Mouse (Mus musculus): ENCODE measurements around the gene Gm10985.

Gene Gm10985

DNA sequence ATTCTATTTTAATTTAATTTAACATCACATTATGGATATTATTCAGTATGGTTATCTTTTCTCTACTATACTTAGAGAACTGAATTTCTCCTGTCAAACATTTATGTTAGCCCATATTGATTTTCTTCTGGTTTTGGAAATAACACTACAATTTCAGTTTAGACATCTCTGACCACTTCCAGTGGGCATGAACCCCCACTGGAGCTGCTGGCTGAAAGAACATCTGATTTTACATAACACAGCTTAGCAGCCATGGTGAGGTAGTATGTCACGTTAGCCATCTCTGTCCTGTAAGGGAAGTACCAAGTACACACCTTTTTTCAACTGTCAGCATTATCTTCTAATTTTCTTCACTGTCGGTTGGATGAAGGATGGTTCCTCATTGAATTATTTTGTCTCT lies at the start of gene Gm10985:
Gene Gm10985, plus strand, starts transcription at position 301 of the 400 bp plus-strand sequence.
- no peak for DNase-seq (ENCODE audit: extremely low read depth, low read depth)

DNA sequence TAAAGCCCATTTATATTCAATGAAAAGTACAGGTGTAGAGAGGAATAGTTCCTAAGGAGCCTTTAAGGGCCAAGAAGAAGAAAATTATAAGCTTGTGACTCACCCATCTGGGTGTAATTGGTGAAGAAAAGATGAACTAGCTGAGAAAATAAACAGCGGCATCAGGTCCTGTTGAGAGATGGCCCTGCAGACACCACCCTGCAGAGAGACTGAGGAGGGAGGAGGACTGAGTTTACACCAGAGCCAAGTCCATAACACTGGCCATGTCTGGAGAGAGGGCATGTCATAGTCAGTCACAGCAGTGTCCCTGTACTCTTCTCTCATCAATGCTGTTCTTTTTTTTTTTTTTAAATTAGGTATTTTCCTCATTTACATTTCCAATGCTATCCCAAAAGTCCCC lies 48.0 kb upstream of the Gm10985 start:
- no peak for DNase-seq (ENCODE audit: extremely low read depth, low read depth)

DNA sequence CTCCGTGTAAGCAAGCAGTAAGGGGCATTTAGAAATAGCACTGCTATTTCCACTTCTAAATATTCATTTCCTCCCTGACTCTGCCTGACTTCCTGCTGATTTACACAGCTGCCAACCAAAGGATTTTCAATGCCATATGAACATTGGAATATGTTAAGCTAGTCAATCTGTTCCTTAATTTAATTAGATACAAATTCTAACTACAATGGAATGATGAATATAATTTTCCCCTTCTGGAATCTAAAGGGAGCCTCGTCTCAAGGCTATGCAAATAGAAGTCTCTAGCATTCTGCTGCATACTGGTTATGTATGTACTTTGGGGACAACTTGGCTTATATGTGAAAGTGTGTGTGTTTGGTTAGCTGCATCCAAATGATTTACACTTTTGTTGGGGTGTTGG lies 45.2 kb upstream of the Gm10985 start:
- DNase-seq (ENCODE audit: extremely low read depth, low read depth): no peak

DNA sequence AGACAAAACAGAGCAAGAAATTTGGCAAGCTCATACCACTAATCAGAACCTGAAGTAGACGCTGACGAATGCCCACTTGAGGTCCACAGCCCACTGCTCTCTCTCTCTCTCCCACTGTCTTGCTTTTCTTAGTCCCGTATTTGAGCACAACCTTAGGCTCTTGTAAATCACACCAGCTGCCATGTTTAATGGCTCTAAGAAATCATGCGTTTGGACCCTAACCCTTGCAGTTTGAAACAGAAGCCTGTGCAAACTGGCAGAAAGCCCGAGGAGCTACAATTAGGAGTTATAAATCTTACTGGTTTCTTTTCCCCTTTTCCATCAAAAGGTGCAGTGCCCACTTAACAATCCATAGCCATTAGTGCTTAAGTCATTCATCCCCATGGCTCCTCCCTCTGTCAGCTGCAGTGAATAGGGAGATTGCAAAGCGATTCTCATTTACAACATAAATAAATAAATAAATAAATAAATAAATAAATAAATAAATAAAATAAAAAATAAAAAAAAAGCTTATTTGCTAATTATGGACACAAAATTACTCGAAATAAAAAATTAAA lies 31.4 kb upstream of the Gm10985 start:
- no peak for DNase-seq (ENCODE audit: extremely low read depth, low read depth)

DNA sequence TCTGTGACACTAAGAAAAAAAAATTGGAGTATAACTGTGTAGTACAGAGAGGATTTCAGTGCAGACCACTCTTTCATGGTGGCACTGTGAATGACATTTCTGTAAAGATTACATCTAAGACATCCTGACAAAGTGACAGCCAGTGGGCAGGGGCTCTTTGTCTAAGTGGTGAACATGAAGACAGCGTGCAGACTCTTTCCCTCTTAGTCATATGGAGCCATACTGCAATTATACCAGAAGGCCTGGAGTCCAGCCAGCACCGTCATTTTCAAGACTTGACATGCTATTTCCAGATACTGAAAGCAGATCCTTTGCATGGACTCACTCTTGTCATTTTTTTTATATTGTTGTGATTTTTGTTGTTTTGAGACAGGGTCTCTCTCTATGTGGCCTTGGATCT lies 10.6 kb upstream of the Gm10985 start:
- no peak for DNase-seq (ENCODE audit: extremely low read depth, low read depth)

DNA sequence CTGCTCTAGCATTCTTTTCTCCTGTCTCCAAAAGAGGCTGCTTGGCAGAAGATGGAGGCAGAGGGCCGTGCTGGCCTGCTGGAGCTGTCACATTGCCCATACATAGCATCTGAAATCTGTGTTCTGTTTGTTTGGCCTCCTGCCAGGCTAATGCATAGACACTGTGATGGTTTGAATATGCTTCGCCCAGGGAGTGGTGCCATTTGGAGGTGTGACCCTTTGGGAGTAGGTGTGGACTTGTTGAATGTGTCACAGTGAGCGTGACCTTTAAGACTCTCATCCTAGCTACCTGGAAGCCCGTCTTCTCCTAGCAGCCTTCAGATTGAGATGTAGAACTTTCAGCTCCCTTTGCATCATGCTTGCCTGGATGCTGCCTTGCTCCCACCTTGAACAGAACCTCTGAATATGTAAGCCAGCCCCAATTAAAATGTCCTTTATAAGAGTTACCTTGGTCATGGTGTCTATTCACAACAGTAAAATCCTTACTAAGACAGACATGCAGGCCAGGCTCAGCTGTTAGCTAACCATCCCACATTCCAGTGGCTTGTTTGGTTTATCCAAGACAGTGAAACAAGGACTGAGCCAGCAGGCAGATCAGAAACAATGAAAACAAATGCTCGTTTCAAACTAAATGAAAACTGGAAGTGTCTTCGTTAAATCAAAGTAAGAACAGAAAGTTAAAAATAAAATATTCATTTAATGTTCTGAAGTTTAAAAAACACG lies 1.5 kb downstream of the Gm10985 start:
- no peak for DNase-seq (ENCODE audit: extremely low read depth, low read depth)

DNA sequence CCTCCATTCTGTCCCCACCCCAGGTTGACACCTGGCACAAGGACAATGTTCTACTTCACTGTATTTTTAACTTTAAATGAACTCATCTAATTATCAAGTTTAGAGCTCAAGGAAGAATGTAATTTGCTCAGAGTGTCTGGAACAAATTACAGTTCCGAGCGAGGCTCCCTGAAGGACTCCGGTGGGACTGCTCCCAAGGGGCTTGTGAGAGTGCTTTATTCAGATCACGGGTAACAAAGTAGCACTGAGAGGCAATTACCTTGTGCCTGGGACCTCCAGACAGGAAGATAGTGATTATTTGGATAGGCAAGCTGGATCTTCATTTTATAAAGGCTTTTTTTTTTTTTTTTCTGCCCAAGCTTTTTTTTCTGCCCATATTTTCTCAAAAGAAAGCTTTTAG lies 2.8 kb downstream of the Gm10985 start:
- no peak for DNase-seq (ENCODE audit: extremely low read depth, low read depth)

DNA sequence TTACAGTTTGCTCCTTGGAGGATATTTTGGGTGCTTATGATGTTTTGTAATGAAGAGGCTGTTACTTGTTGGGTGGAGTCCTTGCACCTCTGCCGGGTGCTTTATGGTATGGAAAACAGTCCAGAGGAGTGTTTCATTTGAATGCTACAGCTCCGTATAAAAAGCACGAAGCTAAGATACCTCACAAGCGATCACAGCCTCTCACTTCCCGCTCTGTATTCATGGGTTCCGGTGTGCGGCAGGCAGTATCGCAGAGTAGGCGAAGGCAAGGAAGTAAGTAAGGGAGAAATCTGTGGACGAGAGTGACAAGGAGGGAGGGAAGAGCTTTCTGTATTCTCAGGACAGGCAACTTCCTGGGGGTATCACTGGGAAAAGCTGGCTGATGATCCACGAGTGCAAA lies 3.4 kb downstream of the Gm10985 start:
- no peak for DNase-seq (ENCODE audit: extremely low read depth, low read depth)

DNA sequence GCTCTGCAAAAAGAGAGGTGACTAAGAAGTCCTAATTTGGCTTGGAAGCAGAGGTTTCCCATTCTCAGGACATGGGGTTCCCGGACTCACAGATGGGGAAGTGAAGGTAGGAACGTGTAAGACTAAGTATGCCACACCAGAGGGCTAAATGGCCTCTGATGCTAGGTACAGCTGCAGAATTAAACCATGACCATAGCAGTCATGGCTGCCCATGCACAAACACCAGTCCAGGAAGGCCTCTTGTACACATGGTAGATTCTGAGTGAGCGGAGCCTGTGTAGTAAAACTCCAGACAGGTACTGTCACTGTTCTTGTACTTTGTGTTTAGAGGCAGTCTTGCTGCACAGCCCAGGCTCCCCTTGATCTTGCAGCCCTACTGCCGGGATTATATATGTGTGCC lies 9.4 kb downstream of the Gm10985 start:
- DNase-seq (ENCODE audit: extremely low read depth, low read depth): no peak

DNA sequence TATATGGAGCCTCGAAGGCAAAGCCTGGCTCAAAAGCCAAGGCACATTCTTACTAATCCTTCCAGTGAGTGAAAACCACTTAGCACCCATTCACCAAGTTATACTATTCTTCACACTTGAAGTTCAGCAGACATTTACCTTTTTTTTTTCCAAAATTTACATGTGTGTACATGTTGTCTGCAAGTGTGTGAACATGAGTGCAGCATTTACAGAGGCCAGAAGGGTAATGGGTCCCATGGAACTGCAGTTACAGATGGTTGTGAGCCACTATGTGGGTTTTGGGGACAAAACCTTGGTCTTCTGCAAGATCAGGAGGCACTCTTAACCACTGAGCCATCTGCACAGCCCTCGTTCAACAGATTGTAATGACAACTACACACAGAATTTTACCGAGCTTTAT lies 9.9 kb downstream of the Gm10985 start:
- no peak for DNase-seq (ENCODE audit: extremely low read depth, low read depth)

DNA sequence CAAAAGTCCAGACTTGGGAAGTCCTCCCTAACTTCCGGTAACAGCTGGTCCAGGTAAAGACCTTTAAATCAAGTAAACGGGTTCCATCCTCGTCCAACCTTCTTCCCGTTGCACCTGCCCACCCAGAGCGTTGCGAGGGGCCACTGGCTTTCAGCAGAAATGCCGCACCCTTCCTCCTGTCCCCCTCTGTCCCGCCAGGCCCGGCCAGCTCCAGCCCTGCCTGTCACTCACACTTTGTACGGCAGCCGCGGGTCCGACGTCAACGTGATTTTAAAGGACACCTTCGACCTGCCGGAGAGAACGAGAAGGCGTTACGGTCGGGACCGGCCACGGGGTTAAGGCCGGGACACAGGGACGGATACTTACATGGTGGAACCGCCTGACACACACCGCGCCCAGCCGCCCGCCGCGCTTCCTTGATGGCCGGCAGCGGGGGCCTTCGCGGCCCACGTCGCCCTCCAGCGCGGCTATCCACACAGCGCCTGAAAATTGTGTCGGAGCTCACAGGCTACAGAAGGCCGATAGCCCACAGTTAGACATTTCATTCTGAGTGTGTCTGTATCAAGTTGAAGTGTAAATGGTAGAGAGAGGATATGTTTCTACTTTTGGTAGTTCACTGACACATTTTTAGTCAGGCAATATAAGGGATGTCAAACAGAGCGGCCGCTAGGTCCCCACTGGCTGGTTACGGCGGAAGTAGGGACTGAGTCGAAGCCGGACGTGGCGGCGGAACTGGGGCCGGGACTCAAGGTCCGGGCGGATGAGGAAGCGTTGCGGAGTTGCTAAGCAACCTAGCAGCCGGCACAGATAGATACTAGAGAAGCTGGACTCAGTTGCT lies 18.7 kb downstream of the Gm10985 start, which contains the start of gene Ufm1:
Gene Ufm1, minus strand, starts transcription at position 448 of the 838 bp plus-strand sequence.
- DNase-seq (ENCODE audit: extremely low read depth, low read depth): peak; percentile 86

DNA sequence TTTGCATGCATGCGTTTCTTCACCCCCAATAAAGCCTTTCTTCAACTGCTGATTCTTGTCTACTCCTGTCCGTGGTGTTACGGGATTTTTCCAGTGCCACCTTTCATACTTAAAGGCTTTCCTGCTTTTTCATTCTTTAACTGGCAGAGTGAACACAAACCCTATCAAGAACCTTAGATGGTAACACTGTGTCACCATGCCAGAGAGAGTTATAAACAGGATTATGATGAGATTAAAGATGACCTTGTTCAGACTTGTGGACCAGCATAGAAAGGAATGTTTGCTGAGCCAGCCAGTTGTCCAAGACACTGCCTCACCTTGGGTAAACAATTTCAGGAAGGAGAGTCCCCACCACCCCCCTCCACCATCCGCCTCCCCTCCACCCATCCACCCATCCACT lies 23.3 kb downstream of the Gm10985 start:
- no peak for DNase-seq (ENCODE audit: extremely low read depth, low read depth)

DNA sequence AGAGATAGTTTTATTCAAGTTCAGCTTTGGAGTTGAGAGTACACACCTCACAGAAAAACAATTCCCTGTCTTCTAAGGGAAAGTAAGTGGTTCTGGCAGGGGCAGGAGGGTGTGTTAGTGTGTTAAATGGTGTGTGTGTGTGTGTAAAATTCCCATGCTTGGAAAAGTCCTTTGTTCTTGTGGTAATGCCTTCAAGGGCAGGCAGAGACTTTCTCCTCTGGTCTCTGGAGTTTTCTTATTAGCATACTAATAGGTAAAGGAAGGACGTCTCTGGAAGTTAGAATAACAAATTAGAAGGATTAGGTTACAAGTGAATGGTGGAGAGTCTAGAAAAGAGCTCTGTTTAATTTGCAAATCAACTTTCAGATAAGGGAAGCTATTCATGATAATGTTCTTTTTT lies 24.4 kb downstream of the Gm10985 start:
- DNase-seq (ENCODE audit: extremely low read depth, low read depth): no peak

DNA sequence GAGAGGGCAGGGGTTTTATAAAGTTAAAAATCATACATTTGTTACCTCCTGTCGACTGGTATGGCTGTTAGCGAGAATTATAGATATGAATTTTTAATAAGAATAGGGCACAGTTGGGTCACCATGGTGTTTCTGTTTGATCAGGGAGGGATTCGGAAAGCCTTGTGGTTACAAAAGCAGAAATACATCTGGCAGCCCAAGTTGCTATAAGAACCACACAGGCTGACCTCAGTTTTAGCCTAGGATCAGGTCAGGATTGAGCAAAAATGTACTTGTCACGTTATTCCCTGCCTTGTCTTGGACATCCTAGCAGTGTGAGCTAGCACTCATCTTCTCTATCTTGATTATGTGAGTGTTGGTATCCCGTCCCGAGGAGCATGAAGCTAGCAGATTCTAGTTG lies 25.6 kb downstream of the Gm10985 start:
- DNase-seq (ENCODE audit: extremely low read depth, low read depth): no peak

DNA sequence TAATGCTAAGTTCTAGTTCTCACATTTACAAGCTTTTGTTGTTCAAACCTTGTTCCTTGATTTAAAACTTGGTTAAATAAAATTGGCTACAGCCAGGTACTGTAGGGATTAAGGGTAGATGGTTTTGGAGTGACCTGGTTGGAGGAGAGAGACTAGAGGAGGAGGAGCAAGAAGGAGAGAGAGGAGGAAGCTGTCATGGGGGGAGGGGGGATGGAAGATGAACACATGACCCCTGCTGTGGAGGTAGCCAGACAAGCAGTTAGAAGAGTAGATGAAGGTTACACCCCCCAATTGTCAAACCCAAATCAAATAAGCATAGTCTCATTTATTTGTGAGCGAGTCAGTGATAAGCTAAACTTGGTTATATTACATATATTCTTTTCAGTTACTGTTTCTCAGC lies 26.7 kb downstream of the Gm10985 start:
- DNase-seq (ENCODE audit: extremely low read depth, low read depth): no peak

DNA sequence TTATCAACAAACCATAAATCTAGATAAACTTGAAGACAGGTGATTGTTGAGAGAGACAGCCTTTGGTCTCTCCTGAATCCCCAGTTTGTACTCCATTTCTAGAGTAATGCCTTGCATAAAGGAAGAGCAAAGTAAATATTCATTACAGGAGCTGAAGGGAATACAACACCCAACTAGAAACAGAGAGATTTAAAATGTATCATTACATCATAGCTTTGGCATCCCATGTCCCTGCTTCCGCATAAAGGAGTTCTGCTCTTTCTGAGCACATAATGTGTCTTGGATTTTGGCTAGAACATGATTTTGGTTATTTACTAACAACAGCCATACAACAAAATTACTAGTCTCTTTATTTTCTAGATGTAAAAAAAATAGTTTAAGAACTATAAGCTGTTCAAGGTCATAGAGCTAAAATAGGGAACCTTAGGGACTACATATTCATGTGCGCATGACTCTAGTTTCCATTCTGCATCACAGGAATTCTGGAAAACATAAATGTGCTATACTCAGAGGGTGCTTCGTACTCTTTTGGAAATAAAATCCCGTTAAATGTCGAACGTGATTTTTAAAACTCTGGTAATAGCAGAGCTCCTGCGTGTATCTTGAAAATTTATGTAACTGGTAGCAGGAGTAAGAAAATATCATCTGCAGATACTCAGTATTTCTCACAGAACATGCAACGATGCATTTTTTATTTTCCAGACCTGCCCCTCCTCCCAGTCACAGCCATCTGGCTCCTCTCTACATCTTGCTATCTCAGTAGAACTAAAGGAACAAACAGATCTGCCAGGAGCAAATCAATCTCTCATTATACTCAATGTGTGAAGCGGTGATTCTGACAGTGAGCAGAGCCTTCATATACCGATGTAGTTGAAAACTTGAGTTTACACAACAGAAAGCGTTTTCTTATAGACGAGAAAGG lies 46.0 kb downstream of the Gm10985 start:
- DNase-seq (ENCODE audit: extremely low read depth, low read depth): no peak
